Mouse (Mus musculus) brain, embryonic 14.5 days (tissue): Measurements from ENCODE around the gene Tenm4.

Experiments
- CTCF ChIP-seq: fragments of 200-500 bp; IDR thresholded peaks from 2 replicates; pipeline ENCODE4 v1.5.1; 2012; ENCODE audit warnings: inconsistent platforms, mild to moderate bottlenecking, moderate library complexity, borderline replicate concordance; ENCODE audit not compliant: insufficient read depth, insufficient read length; ENCODE audit errors: extremely low read depth
- POLR2A ChIP-seq: fragments of 200-500 bp; IDR thresholded peaks from 2 replicates; pipeline ENCODE4 v1.6.1; 2012; ENCODE audit warnings: mild to moderate bottlenecking, inconsistent platforms, borderline replicate concordance; ENCODE audit not compliant: poor library complexity, insufficient read depth, insufficient read length, severe bottlenecking; ENCODE audit errors: extremely low read depth

DNA sequence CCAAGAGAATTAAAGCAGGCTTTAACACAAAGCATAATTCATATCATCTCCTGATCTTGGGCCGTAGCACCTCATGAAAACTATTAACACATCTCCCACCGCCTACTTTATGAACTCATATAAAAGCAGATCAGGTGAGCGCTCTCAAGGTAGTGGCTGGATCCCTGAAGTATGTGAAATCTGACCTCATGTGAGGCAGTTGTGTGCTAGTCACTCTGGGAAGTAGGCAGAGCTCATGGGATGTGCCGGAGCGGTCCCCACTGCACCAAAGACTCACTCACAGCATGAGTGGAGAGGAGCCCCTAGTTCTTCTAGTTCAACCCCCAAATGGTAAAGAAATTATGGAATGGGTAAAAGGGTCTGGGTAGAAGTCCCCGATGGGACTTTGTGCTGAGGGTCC lies 496.6 kb downstream of the Tenm4 start:
- TF ChIP-seq CTCF (no peak), POLR2A (no peak)
